Mouse (Mus musculus): Measurements from ENCODE around the gene Serpinb13. TPM values are rescaled to one million over a fixed set of nuclear protein-coding genes. Genes with fewer than 3 reads are reported as not detected.

Gene Serpinb13
- polyA plus RNA-seq (2014; fragmentation: Nextera tagmentation; extraction: Ambion mirVana): not detected in 2 replicates

- no peak within 1 kb of the TSS for H3K9ac ChIP-seq (ENCODE audit: low read length)
- ATAC-seq (ENCODE audit: insufficient number of reproducible peaks, insufficient read depth, low FRiP score, low read depth): no peak
Observed at GRCm38 (mm10) chr1:106980684-106981083, at the start of gene Serpinb13. TSS of gene Serpinb13 (plus strand) at chr1:106980984.

DNA sequence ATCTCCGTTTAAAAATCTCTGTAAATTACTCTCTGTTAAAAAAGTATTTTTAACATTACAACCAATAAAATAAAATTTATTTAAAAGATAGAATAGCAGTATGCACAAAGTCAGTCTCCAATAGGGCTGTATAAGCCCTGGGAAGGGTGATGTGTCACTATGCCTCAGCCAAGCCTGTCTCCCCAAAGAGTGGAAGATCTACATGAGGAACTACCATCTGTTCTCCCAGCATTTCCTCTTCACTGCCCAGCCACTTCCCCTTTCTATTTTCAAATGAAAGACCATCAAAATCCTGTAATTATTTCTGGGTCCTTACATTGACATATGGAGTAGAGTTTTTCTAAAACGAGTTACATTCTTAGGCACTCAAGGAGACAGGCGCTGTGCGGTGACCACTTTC lies 48.8 kb upstream of the Serpinb13 start:
- 74% methylated on average over 4 of the region's 4 CpGs for WGBS
- Histone ChIP-seq H3K27ac (replicated peaks in 1 of 2; ENCODE audit: control insufficient read depth in 1 of 2, insufficient read depth in 1 of 2, low read depth in 2 of 2, low read length in 2 of 2) (no peak overlapping the region), H3K4me1 (ENCODE audit: control insufficient read depth in 2 of 2, insufficient read depth in 2 of 2, low read length in 2 of 2) (no peaks in the 10 kb centered on the region), H3K4me2 (ENCODE audit: low read length) (no peak overlapping the region), H3K9ac (ENCODE audit: low read length) (no peak overlapping the region), H3K27me3 (ENCODE audit: control insufficient read depth, insufficient read depth, low read length) (no peaks in the 10 kb centered on the region), H3K9me3 (ENCODE audit: control insufficient read depth, low read length) (no peaks in the 10 kb centered on the region), H3K4me3 (ENCODE audit: control insufficient read depth in 1 of 2, insufficient read depth in 1 of 2, low read depth in 1 of 2, low read length in 2 of 2) (no peak overlapping the region), H3K36me3 (ENCODE audit: control insufficient read depth, insufficient read depth, low read length) (no peaks in the 10 kb centered on the region)
- ATAC-seq (ENCODE audit: insufficient number of reproducible peaks, insufficient read depth, low FRiP score, low read depth): no peak

More at GRCm38 (mm10) chr1:106980684-106981083, at the start of gene Serpinb13:
- H3K4me1 ChIP-seq (ENCODE audit: control insufficient read depth in 2 of 2, insufficient read depth in 2 of 2, low read length in 2 of 2): no peaks in the 10 kb centered on the region
- H3K9me3 ChIP-seq (ENCODE audit: control insufficient read depth, low read length): no peaks in the 10 kb centered on the region
- H3K27ac ChIP-seq (replicated peaks in 1 of 2; ENCODE audit: control insufficient read depth in 1 of 2, insufficient read depth in 1 of 2, low read depth in 2 of 2, low read length in 2 of 2): no peak within 1 kb of the TSS
- H3K27me3 ChIP-seq (ENCODE audit: control insufficient read depth, insufficient read depth, low read length): no peaks in the 10 kb centered on the region
- no peak within 1 kb of the TSS for H3K4me2 ChIP-seq (ENCODE audit: low read length)
- H3K36me3 ChIP-seq (ENCODE audit: control insufficient read depth, insufficient read depth, low read length): no peaks in the 10 kb centered on the region
- no peak within 1 kb of the TSS for H3K4me3 ChIP-seq (ENCODE audit: control insufficient read depth in 1 of 2, insufficient read depth in 1 of 2, low read depth in 1 of 2, low read length in 2 of 2)

- Histone ChIP-seq H3K36me3 (ENCODE audit: control insufficient read depth, insufficient read depth, low read length) (no peaks in the 10 kb centered on the region), H3K4me1 (ENCODE audit: control insufficient read depth in 2 of 2, insufficient read depth in 2 of 2, low read length in 2 of 2) (no peaks in the 10 kb centered on the region), H3K27me3 (ENCODE audit: control insufficient read depth, insufficient read depth, low read length) (no peaks in the 10 kb centered on the region), H3K9me3 (ENCODE audit: control insufficient read depth, low read length) (no peaks in the 10 kb centered on the region), H3K27ac (replicated peaks in 1 of 2; ENCODE audit: control insufficient read depth in 1 of 2, insufficient read depth in 1 of 2, low read depth in 2 of 2, low read length in 2 of 2) (no peak overlapping the region), H3K4me2 (ENCODE audit: low read length) (no peak overlapping the region), H3K4me3 (ENCODE audit: control insufficient read depth in 1 of 2, insufficient read depth in 1 of 2, low read depth in 1 of 2, low read length in 2 of 2) (no peak overlapping the region), H3K9ac (ENCODE audit: low read length) (no peak overlapping the region)
- ATAC-seq (ENCODE audit: insufficient number of reproducible peaks, insufficient read depth, low FRiP score, low read depth): no peak
Observed at GRCm38 (mm10) chr1:106933658-106934057, 47.1 kb upstream of the Serpinb13 start.

GRCm38 (mm10) chr1:106934265-106934664 lies 46.5 kb upstream of the Serpinb13 start, which contains the start of gene Serpinb12:
TSS of gene Serpinb12 (plus strand) at chr1:106934449.
- Histone ChIP-seq H3K36me3 (ENCODE audit: control insufficient read depth, insufficient read depth, low read length) (no peaks in the 10 kb centered on the region), H3K27me3 (ENCODE audit: control insufficient read depth, insufficient read depth, low read length) (no peaks in the 10 kb centered on the region), H3K27ac (replicated peaks in 1 of 2; ENCODE audit: control insufficient read depth in 1 of 2, insufficient read depth in 1 of 2, low read depth in 2 of 2, low read length in 2 of 2) (no peak within 1 kb of the TSS), H3K9ac (ENCODE audit: low read length) (no peak within 1 kb of the TSS), H3K4me1 (ENCODE audit: control insufficient read depth in 2 of 2, insufficient read depth in 2 of 2, low read length in 2 of 2) (no peaks in the 10 kb centered on the region), H3K4me2 (ENCODE audit: low read length) (no peak within 1 kb of the TSS), H3K9me3 (ENCODE audit: control insufficient read depth, low read length) (no peaks in the 10 kb centered on the region), H3K4me3 (ENCODE audit: control insufficient read depth in 1 of 2, insufficient read depth in 1 of 2, low read depth in 1 of 2, low read length in 2 of 2) (no peak within 1 kb of the TSS)
- WGBS: 69% methylated on average over 6 of the region's 6 CpGs
- no peak for ATAC-seq (ENCODE audit: insufficient number of reproducible peaks, insufficient read depth, low FRiP score, low read depth)

GRCm38 (mm10) chr1:106947217-106947616 lies 33.6 kb upstream of the Serpinb13 start:
- Histone ChIP-seq H3K27me3 (ENCODE audit: control insufficient read depth, insufficient read depth, low read length) (no peaks in the 10 kb centered on the region), H3K9me3 (ENCODE audit: control insufficient read depth, low read length) (no peaks in the 10 kb centered on the region), H3K4me3 (ENCODE audit: control insufficient read depth in 1 of 2, insufficient read depth in 1 of 2, low read depth in 1 of 2, low read length in 2 of 2) (no peak overlapping the region), H3K27ac (replicated peaks in 1 of 2; ENCODE audit: control insufficient read depth in 1 of 2, insufficient read depth in 1 of 2, low read depth in 2 of 2, low read length in 2 of 2) (no peak overlapping the region), H3K4me1 (ENCODE audit: control insufficient read depth in 2 of 2, insufficient read depth in 2 of 2, low read length in 2 of 2) (no peaks in the 10 kb centered on the region), H3K4me2 (ENCODE audit: low read length) (no peak overlapping the region), H3K36me3 (ENCODE audit: control insufficient read depth, insufficient read depth, low read length) (no peaks in the 10 kb centered on the region), H3K9ac (ENCODE audit: low read length) (no peak overlapping the region)
- ATAC-seq (ENCODE audit: insufficient number of reproducible peaks, insufficient read depth, low FRiP score, low read depth): no peak
- WGBS: 50% methylated on average over 1 of the region's 1 CpGs

DNA sequence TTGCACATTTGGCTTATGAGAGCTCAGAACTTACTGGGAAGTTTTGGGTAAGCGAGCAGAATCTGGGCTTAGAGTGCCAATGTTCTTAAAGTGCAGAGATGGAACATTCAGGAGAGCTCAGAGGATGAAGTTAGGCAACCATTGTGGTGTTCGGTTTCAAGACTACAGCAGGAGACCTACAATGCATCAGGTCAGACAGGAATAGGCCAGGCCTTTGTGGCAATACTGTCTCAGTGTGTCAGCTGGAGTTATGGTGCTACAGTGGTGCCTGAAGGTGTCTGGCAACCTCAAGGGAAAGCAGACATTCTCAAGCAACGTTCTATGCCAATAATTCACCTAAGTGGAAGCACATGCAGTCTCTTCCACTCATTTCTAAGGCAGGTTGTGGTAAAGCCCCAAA lies 20.8 kb upstream of the Serpinb13 start:
- Histone ChIP-seq H3K27me3 (ENCODE audit: control insufficient read depth, insufficient read depth, low read length) (no peaks in the 10 kb centered on the region), H3K27ac (replicated peaks in 1 of 2; ENCODE audit: control insufficient read depth in 1 of 2, insufficient read depth in 1 of 2, low read depth in 2 of 2, low read length in 2 of 2) (no peak overlapping the region), H3K4me3 (ENCODE audit: control insufficient read depth in 1 of 2, insufficient read depth in 1 of 2, low read depth in 1 of 2, low read length in 2 of 2) (no peak overlapping the region), H3K4me1 (ENCODE audit: control insufficient read depth in 2 of 2, insufficient read depth in 2 of 2, low read length in 2 of 2) (no peaks in the 10 kb centered on the region), H3K9ac (ENCODE audit: low read length) (no peak overlapping the region), H3K36me3 (ENCODE audit: control insufficient read depth, insufficient read depth, low read length) (no peaks in the 10 kb centered on the region), H3K4me2 (ENCODE audit: low read length) (no peak overlapping the region), H3K9me3 (ENCODE audit: control insufficient read depth, low read length) (no peaks in the 10 kb centered on the region)
- no peak for ATAC-seq (ENCODE audit: insufficient number of reproducible peaks, insufficient read depth, low FRiP score, low read depth)
- 76% methylated on average over 3 of the region's 3 CpGs for WGBS

DNA sequence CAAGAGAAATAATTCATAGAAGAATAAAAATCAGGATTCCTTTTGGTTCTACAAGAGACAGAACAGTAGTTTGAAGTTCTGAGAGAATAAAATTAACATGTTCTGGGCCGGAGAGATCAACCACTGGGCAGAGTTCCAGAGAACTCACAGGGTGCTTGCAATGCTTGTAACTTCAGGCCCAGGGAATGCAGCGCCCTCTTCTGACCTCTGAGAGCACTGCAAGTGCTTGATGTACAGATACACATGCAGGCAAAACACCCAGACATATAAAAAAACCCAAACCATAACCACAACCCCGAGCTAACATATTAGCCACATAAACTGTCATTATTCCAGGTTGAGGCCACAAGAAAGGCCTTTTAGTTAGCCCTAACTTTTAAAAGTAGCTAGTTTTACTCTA lies 19.8 kb upstream of the Serpinb13 start:
- WGBS: 39% methylated on average over 3 of the region's 3 CpGs
- no peaks in the 10 kb centered on the region for H3K4me1 ChIP-seq (ENCODE audit: control insufficient read depth in 2 of 2, insufficient read depth in 2 of 2, low read length in 2 of 2)
- H3K27ac ChIP-seq (replicated peaks in 1 of 2; ENCODE audit: control insufficient read depth in 1 of 2, insufficient read depth in 1 of 2, low read depth in 2 of 2, low read length in 2 of 2): no peak overlapping the region
- ATAC-seq (ENCODE audit: insufficient number of reproducible peaks, insufficient read depth, low FRiP score, low read depth): no peak
- H3K4me2 ChIP-seq (ENCODE audit: low read length): no peak overlapping the region
- no peaks in the 10 kb centered on the region for H3K27me3 ChIP-seq (ENCODE audit: control insufficient read depth, insufficient read depth, low read length)
- no peaks in the 10 kb centered on the region for H3K36me3 ChIP-seq (ENCODE audit: control insufficient read depth, insufficient read depth, low read length)
- no peak overlapping the region for H3K9ac ChIP-seq (ENCODE audit: low read length)
- H3K4me3 ChIP-seq (ENCODE audit: control insufficient read depth in 1 of 2, insufficient read depth in 1 of 2, low read depth in 1 of 2, low read length in 2 of 2): no peak overlapping the region
- no peaks in the 10 kb centered on the region for H3K9me3 ChIP-seq (ENCODE audit: control insufficient read depth, low read length)

DNA sequence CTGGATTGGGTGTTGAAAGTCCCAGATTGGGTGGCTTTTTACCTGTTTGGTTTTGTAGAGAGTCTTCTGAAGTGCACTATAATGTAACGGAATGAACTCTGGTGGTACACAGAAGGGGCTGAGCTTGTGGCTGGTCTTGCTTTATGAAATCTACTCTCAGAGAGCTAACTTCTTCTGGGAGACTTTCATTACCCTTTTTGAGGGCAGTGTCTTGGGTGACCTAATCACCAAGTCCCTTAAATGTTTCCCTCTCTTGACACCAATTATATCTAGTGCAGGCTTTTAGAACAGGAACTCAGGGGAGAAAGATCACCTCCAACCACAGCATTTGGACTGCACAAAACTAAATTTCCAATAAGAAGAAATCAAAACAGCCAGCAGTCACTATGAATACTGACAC lies 2.3 kb downstream of the Serpinb13 start:
- no peak overlapping the region for H3K4me3 ChIP-seq (ENCODE audit: control insufficient read depth in 1 of 2, insufficient read depth in 1 of 2, low read depth in 1 of 2, low read length in 2 of 2)
- no peak for ATAC-seq (ENCODE audit: insufficient number of reproducible peaks, insufficient read depth, low FRiP score, low read depth)
- no peaks in the 10 kb centered on the region for H3K4me1 ChIP-seq (ENCODE audit: control insufficient read depth in 2 of 2, insufficient read depth in 2 of 2, low read length in 2 of 2)
- H3K27me3 ChIP-seq (ENCODE audit: control insufficient read depth, insufficient read depth, low read length): no peaks in the 10 kb centered on the region
- H3K36me3 ChIP-seq (ENCODE audit: control insufficient read depth, insufficient read depth, low read length): no peaks in the 10 kb centered on the region
- no peak overlapping the region for H3K4me2 ChIP-seq (ENCODE audit: low read length)
- 83% methylated on average over 1 of the region's 1 CpGs for WGBS
- H3K27ac ChIP-seq (replicated peaks in 1 of 2; ENCODE audit: control insufficient read depth in 1 of 2, insufficient read depth in 1 of 2, low read depth in 2 of 2, low read length in 2 of 2): no peak overlapping the region
- no peaks in the 10 kb centered on the region for H3K9me3 ChIP-seq (ENCODE audit: control insufficient read depth, low read length)
- no peak overlapping the region for H3K9ac ChIP-seq (ENCODE audit: low read length)

All from heart, embryonic 14.5 days (tissue).